In the genomic region with DNA sequence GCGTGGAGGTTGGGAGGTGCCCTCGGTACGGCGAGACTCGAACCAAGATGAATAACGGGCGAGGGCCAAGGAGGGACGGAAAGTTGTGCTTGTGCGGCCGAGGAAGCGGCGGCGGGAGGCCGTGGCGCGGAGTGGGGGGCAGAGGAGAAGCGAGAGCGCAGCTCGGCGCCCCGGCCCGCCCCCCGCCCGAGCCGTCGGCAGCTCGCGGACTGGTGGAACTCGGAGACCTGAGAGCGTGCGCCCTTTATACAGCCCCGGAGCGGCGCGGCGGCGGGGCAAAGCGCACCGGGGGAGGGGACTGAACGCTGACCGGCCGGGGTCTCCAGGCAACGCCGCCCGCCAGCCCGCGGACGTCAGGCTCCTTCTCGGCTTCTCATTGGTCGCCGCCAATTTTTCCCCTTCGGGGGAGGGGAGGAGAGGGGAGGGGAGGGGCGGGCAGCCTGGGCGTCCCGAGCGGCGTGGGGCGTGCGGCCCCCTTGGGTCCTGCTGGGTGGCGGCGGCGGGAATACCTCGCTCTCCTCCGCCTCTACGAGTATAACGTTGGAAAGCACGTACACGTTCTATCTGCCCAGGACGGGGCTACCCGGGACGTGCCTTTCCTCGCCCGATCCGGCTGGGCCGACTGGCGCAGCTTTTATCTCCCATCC, we compare ENCODE assay signal across 8 mouse cellular contexts. TPM values are rescaled to one million over a fixed set of nuclear protein-coding genes. Genes with fewer than 3 reads are reported as not detected.
A peak's percentile ranks its signal among the peaks of the same experiment; 100 is the strongest.
DNase-seq lines count a peak whose midpoint lies in the region; ATAC-seq lines count a peak whose summit lies in the region.

TSS of gene Zfp36l2 (minus strand) at position 221 of the 647 bp plus-strand sequence.

- peak within 1 kb of the TSS; percentile 77 for H3K4me2 ChIP-seq in hindbrain, embryonic 15.5 days

- peak within 1 kb of the TSS; percentile 53 for H3K9ac ChIP-seq in hindbrain, embryonic 15.5 days

- peak; percentile 90 for DNase-seq in T-cell, adult 2 months (ENCODE audit: low spot score)
- peak; percentile 80 to 92 for DNase-seq in cerebellum, postnatal 4 days (ENCODE audit: low spot score in 2 of 2)
- DNase-seq in gastrocnemius, adult 18-20 months (ENCODE audit: low spot score), result peak; percentile 92
- DNase-seq in left cerebral cortex, adult 11 months (ENCODE audit: low spot score), result peak; percentile 80
- peak; percentile 97 to 99 for DNase-seq in lung, postnatal 4 days
- peak; percentile 97 for DNase-seq in retina, postnatal 1 day
- peak; percentile 91 to 97 for DNase-seq in urinary bladder, adult 18-20 months (ENCODE audit: low spot score in 2 of 2)

- no peaks in the 10 kb centered on the region for H3K9me3 ChIP-seq in hindbrain, embryonic 15.5 days

- H3K27ac ChIP-seq in hindbrain, embryonic 15.5 days (replicated peaks), result peak within 1 kb of the TSS; percentile 79

- H3K4me3 ChIP-seq in hindbrain, embryonic 15.5 days, result peak within 1 kb of the TSS; percentile 55

- H3K27me3 ChIP-seq in hindbrain, embryonic 15.5 days, result peaks cover 11% of the 10 kb centered on the region

- WGBS in hindbrain, embryonic 15.5 days, result under 1% methylated on average over 68 of the region's 76 CpGs

- ATAC-seq in hindbrain, embryonic 15.5 days (ENCODE audit: low FRiP score, low read depth), result peak; percentile 84

- peaks cover 39% of the 10 kb centered on the region for H3K4me1 ChIP-seq in hindbrain, embryonic 15.5 days (replicated peaks)

- 0 out of 2 replicates have a peak, but pooled peaks cover 2% of the 10 kb centered on the region for H3K36me3 ChIP-seq in hindbrain, embryonic 15.5 days

RNA-seq across cellular contexts. Expression of gene Zfp36l2, which starts in this region (rescaled TPM):
- 10 to 100 TPM in 1 of 2 experiments, 1 to 10 TPM in 1; 7.4 to 10.8 TPM for total RNA-seq in gastrocnemius, adult 18-20 months (2021)
- 5.1 and 5.3 TPM in 2 replicates for polyA plus RNA-seq in hindbrain, embryonic 15.5 days (2015; fragmentation: Nextera tagmentation; extraction: Ambion mirVana)

Comparison
In these comparisons a context has a peak if more than half of its experiments do, and no peak if none do; other contexts are left out.
1. Peak in every context shown above with its lines: DNase-seq, ATAC-seq, H3K4me3 ChIP-seq and H3K27ac ChIP-seq.